Mouse (Mus musculus) spleen, adult 2 months (tissue): ENCODE measurements at regions not wholly inside any gene's neighbourhood (a gene's known extent, or its start where the extent isn't known, plus 50 kb on each side); places are given as distances from the start of the nearest gene placed in this dataset.

Source experiments
- CTCF ChIP-seq: fragments of 200-500 bp; IDR thresholded peaks from 2 replicates; pipeline ENCODE4 v1.5.1; 2011; ENCODE audit warnings: mild to moderate bottlenecking, inconsistent platforms; ENCODE audit not compliant: insufficient read depth, insufficient read length, insufficient replicate concordance; ENCODE audit errors: extremely low read depth
- POLR2A ChIP-seq: fragments of 200-500 bp; IDR thresholded peaks from 2 replicates; pipeline ENCODE4 v1.6.1; 2011; ENCODE audit warnings: low read depth, low read length, inconsistent platforms

GRCm38 (mm10) chr5:64630582-64630981 lies 172.6 kb upstream of the Klf3 start:
- TF ChIP-seq POLR2A (no peak), CTCF (no peak)
